Mouse (Mus musculus): ENCODE results near the gene Dhx57.
A peak's percentile ranks its signal among the peaks of the same experiment; 100 is the strongest.
"Not testable (repeated sequence)": the region's sequence is repeated elsewhere in the genome, so short reads cannot be mapped to it uniquely, and the experiment has no call there.

Dhx57 gene

GRCm38 (mm10) chr17:80252757-80253525 is 37.3 kb downstream of the Dhx57 start:
- DNase-seq: no peak

DNA sequence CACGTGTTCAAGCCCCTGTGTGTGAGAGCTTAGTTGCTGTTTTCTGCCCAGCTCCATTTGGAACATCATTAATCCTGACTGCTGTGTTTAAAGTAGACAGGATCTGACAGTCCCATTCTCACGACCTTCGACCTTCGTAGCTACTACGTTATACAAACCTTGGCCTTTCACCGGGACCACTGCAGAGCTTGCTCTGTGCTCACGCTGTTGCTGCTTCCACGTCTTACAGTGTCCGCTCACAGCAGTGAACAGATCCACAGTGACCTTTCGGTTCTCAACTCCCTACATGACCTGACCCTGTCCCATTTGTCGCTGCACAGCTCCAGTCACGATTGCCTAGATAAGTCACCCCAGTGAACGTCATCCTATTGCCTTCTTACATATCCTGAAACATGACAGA is 47.2 kb downstream of the Dhx57 start:
- DNase-seq: no peak

GRCm38 (mm10) chr17:80241594-80241993 is 48.7 kb downstream of the Dhx57 start:
- DNase-seq: no peak

DNA sequence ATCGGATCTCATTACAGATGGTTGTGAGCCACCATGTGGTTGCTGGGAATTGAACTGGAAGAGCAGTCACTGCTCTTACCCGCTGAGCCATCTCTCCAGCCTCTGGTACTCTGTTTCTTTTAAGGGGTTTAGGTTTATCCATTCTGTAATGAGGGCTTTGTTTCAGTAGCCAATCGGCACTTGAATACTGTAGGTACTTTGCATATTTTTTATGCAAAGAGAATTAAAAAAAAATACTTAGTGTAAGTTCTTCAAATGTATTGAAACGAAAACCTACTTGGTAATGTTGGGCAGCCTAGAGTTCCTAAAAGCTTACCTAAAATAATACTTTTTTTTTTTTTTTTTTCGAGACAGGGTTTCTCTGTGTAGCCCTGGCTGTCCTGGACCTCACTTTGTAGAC is 52.8 kb downstream of the Dhx57 start:
- DNase-seq: no peak

DNA sequence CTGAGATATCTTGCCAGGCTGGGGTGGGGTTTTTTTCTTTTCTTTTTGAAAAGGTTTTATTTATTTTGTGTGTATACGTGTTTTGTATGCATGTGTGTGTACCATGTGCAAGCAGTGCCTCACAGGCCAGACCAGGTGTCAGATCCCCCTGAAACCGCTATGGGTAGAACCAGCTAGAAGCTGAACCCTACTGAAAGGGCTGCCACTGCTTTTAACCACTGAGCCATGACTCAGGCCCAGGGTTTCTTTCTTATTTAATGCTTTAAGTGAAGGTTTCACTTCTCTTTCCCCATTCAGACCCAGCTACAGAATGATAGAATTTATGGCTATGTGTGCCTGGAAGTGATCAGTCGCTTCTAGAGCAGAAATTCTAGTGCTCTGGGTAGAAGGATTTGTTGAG is 53.5 kb downstream of the Dhx57 start:
- DNase-seq: no peak

GRCm38 (mm10) chr17:80235477-80235876 is 54.8 kb downstream of the Dhx57 start:
- DNase-seq: no peak

DNA sequence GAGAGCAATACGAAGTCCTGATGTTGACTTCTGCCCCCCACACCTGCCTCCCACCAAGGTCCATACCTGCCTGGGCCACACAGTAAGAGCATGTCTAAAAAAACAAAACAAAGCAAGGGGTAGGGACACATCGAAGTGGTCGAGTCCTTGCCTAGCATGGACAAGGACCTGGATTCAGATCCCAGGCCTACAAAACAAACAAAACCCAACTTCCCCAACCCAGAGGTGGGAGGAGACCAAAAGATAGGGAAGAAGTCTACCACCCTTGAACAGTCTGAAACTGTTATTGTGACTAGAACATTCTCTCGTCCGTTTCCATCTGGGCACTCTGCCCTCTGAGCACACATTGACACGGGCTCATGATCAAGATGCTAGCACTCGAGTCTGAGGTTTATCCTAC is 55.9 kb downstream of the Dhx57 start:
- no peak for DNase-seq

- DNase-seq: no peak
Observed at GRCm38 (mm10) chr17:80233844-80234243, 56.4 kb downstream of the Dhx57 start.

GRCm38 (mm10) chr17:80229396-80229795 is 60.9 kb downstream of the Dhx57 start:
- no peak for DNase-seq

GRCm38 (mm10) chr17:80225142-80225541 is 65.1 kb downstream of the Dhx57 start:
- not testable (repeated sequence) for DNase-seq

DNA sequence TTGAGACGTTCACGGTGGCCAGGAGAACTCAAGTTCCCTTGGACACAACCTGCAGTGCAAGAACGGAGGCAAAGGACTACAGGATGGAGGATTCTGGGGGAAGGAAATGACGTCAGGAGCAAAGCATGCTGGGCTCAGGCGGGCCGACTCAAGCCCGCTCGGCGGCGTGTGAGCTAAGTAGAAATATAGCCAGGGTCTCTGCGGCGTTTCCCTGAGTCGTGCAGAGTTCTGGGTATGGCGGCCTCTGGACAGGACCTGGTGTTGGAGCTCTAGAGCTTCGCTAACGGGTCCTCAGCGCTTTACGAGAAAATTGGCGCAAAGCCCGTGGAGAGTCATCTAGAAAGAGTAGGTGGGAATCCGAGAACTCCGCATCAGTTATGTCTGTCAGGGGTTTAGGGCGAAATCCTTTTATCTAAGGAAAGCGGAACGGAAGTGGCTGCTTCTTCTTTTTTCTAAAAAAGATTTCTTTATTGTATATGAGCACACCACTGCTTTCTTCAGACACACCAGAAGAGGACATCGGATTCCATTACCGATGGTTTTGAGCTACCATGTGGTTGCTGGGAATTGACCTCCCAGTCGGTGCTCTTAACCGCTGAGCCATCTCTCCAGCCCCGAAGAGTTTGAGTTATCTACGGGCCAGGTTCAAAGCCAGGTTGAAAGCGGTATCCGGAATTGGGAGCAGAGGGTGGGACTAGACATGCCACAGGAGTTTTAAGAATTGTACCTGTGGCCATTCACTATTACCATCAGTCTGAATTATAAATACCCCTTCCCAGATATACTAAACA is 65.8 kb downstream of the Dhx57 start, which contains the start of gene Gemin6:
Gene Gemin6, plus strand, starts transcription at position 116 of the 791 bp plus-strand sequence.
- DNase-seq: peak; percentile 68 to 81

DNA sequence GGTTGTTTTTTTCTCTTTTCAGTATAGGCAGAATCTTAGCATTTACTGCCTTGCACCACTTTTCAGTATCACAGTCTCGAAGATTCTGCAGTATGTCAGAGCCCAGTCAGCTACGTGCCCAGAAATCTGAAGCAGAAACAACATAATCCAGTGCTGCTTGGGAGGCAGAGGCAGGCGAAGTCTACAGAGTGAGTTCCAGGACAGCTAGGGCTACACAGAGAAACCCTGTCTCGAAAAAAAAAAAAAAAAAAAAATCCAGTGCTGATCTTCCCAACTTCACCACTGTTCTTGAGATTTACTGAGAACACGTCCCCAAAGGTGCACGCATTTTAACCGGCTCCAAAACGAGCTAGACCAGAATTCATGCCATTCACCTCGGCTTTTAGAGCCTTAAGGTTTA is 66.4 kb downstream of the Dhx57 start:
- no peak for DNase-seq

- no peak for DNase-seq
Observed at GRCm38 (mm10) chr17:80221890-80222628, 68.2 kb downstream of the Dhx57 start.

GRCm38 (mm10) chr17:80221202-80221601 is 69.1 kb downstream of the Dhx57 start:
- no peak for DNase-seq

DNA sequence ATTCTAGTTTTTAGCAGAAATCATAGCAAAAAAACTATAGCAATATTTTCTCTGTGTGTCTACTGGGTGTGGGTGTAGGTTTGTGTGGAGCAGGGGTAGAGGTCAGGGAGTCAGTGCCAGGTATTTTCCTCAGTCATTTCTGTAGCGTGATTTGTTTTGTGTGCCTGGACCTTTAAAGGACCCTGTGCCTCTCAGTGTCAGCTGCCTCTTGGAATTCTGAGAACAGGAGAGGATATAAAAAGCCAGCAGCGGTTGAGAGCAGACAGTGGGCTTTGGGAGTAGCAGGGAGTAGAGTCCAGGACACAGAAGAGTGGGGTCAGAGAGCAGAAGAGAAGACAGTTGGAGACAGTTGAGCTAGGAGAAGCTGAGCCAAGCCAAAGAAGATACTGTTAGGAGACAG is 70.1 kb downstream of the Dhx57 start:
- DNase-seq: no peak

- DNase-seq: not testable (repeated sequence)
Observed at GRCm38 (mm10) chr17:80213998-80214397, 76.3 kb downstream of the Dhx57 start.

DNA sequence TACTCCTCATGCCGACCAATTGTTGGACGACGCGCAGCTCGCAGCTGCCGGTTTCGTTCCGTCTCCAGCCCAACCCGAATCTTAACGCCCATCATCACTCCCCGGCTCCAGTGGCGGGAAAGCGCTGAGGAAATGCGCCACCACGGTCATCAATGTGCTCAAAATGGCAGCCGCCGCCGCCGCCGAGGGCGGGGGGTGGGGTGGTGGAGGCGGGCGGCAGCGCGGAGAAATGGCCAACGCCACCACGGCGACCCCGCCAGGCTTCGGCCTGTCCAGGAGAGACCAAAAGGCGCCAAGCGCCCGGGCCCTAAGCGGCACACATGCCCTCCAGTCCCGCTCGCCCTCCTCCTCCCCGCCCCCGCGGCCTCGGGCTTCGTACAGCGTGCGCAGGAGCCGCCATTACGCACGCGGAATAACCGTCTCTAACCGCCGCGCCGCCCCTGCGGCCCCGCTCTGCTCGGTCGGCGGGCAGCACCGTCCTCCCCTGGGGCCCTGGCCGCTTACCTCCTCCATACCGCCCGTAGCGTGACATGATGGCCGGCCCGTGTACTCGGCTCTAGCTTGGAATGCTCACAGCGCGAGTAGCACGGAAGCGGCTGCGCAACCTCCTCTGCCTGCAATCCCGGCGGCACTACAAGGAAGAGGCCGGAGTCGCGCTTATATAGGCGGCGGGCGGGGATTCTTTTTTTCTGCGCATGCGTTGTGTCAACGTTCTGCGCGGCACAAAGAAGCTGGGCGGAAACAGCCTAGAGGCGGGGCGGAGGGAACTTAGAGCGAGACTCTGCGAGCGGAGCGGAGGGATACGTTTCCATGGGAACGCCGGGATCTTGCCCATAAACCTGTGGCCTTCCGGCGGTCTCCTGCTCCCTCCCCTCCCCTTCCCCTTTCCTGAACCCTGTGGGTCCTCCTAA is 83.3 kb downstream of the Dhx57 start, which contains the start of the genes Srsf7 and Ttc39d:
Gene Srsf7, minus strand, starts transcription at position 637 of the 911 bp plus-strand sequence.
Gene Ttc39d, plus strand, starts transcription at position 790 of the 911 bp plus-strand sequence.
- peak; percentile 96 to 97 for DNase-seq

DNA sequence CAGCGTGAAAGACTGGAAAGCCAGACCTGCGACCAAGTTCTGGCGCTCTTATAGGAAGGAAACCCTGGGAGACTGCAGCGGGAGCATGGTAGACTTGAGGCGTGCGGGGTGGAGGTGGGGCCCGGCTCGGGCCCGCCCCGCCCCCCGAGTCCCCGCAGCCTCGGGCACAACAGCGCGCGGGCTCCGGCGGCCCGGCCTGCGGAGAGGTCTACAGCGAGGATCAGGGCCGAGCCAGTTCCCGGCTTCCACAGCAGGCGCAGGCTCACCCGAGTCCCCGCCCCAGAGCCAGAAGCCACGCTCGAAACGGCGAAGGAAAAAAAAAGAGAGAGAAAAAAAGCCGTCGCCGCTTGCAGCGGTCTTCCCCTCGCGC is 84.0 kb downstream of the Dhx57 start:
- DNase-seq: peak in 1 of 2 experiments; percentile 30

DNA sequence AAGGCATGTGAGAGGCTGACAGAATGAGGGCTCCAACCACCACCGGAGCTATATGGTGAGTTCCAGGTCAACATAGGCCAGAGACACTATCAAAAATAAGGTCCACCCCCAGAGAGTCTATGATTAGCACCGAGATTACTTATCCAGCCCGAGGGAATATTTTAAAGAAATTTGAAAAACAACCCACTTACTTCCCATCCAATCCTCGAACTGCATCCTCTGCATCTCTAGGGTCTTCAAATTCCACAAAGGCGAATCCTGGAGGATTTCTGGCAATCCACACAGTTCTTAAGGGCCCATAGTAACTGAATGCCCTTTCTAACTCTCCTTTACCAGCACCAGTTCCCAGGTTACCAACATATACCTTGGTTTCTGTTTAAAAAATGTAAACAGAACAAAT is 84.6 kb downstream of the Dhx57 start:
- no peak for DNase-seq

DNA sequence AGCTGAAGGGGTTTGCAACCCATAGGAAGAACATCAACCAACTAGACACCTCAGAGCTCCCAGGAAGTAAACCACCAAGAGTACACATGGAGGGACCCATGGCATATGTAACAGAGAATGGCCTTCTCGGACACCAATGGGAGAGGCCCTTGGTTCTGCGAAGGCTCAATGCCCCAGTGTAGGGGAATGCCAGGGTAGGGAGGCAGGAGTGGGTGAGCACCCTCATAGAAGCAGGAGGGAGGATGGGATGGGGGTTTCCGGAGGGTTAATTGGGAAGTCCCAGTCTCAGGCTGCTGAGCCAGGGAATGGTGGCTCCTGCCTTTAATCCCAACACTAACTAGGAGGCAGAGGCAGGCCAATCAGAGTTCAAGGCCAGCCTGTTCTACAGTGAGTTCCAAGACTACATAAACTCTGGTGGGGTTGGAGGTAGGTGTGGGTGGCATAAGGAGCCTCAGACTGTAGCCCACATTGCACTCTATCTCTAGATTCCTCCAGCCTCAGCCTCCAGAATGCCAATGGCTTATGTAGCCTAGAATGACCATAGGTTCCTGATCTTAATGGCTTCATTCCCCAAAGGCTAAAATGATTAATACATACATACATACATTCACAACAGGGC is 91.0 kb downstream of the Dhx57 start:
- no peak for DNase-seq

- no peak for DNase-seq
Observed at GRCm38 (mm10) chr17:80193075-80193474, 97.2 kb downstream of the Dhx57 start.

Data from thymus, adult 18-20 months (tissue).